Mouse (Mus musculus) bone marrow, adult 2 months (tissue): ENCODE measurements around the gene Lingo1.

ENCODE experiments used
- CTCF ChIP-seq: fragments of 200-500 bp; IDR thresholded peaks from 2 replicates; pipeline ENCODE4 v1.5.1; 2011; ENCODE audit warnings: low read length, control low read depth; ENCODE audit not compliant: control insufficient read depth, insufficient read depth
- POLR2A ChIP-seq: fragments of 200-500 bp; IDR thresholded peaks from 2 replicates; pipeline ENCODE4 v1.6.1; 2011; ENCODE audit warnings: low read depth, mild to moderate bottlenecking, control low read depth, low read length, borderline replicate concordance; ENCODE audit not compliant: control insufficient read depth

- TF ChIP-seq POLR2A (no peak), CTCF (no peak)
Measured at GRCm38 (mm10) chr9:56825476-56826213, 29.4 kb upstream of the Lingo1 start.
